Mouse (Mus musculus): ENCODE results near the gene Chst12. TPM values are rescaled to one million over a fixed set of nuclear protein-coding genes. Genes with fewer than 3 reads are reported as not detected.

Chst12 gene
- polyA plus RNA-seq, 1 experiment from 2014 or later, result 11.6 TPM

DNA sequence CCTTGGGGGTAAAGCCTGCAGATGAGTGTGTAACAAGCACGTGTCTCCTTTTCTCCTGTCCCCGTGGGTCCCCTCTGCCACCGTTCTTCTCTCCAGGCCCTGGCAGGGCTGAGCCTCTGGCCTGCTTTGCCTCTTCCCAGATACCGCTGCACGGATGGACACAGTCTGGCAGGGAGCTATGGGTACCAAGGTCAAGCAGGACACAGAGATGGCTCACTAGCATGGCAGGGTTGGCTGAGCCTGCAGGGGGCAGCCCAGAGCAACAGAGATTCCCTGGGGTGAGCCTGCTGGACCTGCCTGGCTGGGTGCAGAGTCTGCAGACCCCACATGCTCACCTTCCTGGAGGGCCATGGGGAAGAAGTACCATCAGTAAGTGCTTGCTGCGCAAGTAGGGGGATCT, 60.5 kb downstream of the Chst12 start:
- 61% methylated on average over 6 of the region's 6 CpGs for whole genome bisulfite sequencing
- Histone ChIP-seq H3K27me3 (replicated peaks; ENCODE audit: control insufficient read depth, insufficient read depth, low read length) (no peaks in the 10 kb centered on the region), H3K9me3 (replicated peaks; ENCODE audit: control insufficient read depth, low read length) (no peaks in the 10 kb centered on the region), H3K4me3 (ENCODE audit: low read depth, low read length) (no peak overlapping the region), H3K4me1 (ENCODE audit: control insufficient read depth, insufficient read depth, low read length) (peaks cover 2% of the 10 kb centered on the region; the same call in 1 of the 2 replicates), H3K27ac (ENCODE audit: low read depth, low read length) (no peak overlapping the region), H3K9ac (ENCODE audit: low read length) (no peak overlapping the region), H3K36me3 (ENCODE audit: control insufficient read depth, insufficient read depth, low read length) (no peaks in the 10 kb centered on the region), H3K4me2 (ENCODE audit: low read length) (no peak overlapping the region)
- DNase-seq (ENCODE audit: low spot score) (no peak), ATAC-seq (peak; percentile 16; the same call in 1 of the 2 replicates)

DNA sequence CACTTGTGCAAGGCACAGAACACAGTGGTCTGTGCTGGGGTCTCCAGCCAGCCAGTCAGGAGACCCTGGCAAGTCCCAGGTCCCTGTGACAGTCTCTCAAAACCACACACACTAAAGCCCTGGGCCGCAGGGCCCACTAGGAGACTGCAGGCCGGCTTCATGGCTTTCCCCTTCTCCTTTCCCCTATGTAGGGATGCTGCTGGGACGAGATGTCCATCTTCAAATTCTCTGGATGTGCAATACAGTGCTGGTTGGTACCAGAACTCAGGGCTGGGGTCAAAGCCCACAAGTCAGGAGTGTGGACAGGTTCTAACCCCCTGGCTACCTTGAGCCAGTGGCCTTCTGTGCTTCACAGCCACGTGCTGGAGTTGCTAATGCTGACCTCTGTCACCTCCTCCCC, 60.9 kb downstream of the Chst12 start:
- H3K9me3 ChIP-seq (replicated peaks; ENCODE audit: control insufficient read depth, low read length), result no peaks in the 10 kb centered on the region
- H3K36me3 ChIP-seq (ENCODE audit: control insufficient read depth, insufficient read depth, low read length), result no peaks in the 10 kb centered on the region
- no peak overlapping the region for H3K27ac ChIP-seq (ENCODE audit: low read depth, low read length)
- DNase-seq (ENCODE audit: low spot score) (no peak), ATAC-seq (no peak)
- peaks cover 2% of the 10 kb centered on the region; the same call in 1 of the 2 replicates for H3K4me1 ChIP-seq (ENCODE audit: control insufficient read depth, insufficient read depth, low read length)
- 77% methylated on average over 4 of the region's 4 CpGs for WGBS
- no peak overlapping the region for H3K9ac ChIP-seq (ENCODE audit: low read length)
- H3K4me2 ChIP-seq (ENCODE audit: low read length), result no peak overlapping the region
- H3K4me3 ChIP-seq (ENCODE audit: low read depth, low read length), result no peak overlapping the region
- no peaks in the 10 kb centered on the region for H3K27me3 ChIP-seq (replicated peaks; ENCODE audit: control insufficient read depth, insufficient read depth, low read length)

DNA sequence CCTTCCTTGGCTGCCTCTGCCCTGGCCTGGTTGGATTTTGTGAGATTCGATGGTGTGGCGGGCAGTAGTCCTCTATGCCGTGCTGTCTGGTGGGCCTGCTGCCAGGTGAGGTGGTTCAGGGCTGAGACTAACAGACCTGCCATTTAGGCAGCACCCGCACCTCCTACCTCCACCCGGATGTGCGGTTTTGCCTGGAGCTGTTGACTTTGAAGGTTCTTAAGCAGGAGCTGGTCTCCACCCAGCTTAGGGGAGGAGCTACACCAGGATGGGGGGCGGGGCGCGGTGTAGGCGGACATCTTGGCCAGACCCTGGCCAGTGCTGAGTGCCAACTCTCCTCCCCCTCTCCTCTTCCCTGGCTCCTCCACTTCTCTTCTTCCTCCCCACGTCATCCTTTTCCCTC, 62.0 kb downstream of the Chst12 start:
- no peak overlapping the region for H3K4me3 ChIP-seq (ENCODE audit: low read depth, low read length)
- DNase-seq (ENCODE audit: low spot score), result peak; percentile 46
- no peaks in the 10 kb centered on the region for H3K9me3 ChIP-seq (replicated peaks; ENCODE audit: control insufficient read depth, low read length)
- no peak overlapping the region for H3K4me2 ChIP-seq (ENCODE audit: low read length)
- H3K27me3 ChIP-seq (replicated peaks; ENCODE audit: control insufficient read depth, insufficient read depth, low read length), result no peaks in the 10 kb centered on the region
- no peak overlapping the region for H3K27ac ChIP-seq (ENCODE audit: low read depth, low read length)
- 53% methylated on average over 11 of the region's 11 CpGs for WGBS
- no peaks in the 10 kb centered on the region for H3K36me3 ChIP-seq (ENCODE audit: control insufficient read depth, insufficient read depth, low read length)
- peaks cover 2% of the 10 kb centered on the region; the same call in 1 of the 2 replicates for H3K4me1 ChIP-seq (ENCODE audit: control insufficient read depth, insufficient read depth, low read length)
- H3K9ac ChIP-seq (ENCODE audit: low read length), result no peak overlapping the region
- peak; percentile 22; the same call in 1 of the 2 replicates for ATAC-seq

DNA sequence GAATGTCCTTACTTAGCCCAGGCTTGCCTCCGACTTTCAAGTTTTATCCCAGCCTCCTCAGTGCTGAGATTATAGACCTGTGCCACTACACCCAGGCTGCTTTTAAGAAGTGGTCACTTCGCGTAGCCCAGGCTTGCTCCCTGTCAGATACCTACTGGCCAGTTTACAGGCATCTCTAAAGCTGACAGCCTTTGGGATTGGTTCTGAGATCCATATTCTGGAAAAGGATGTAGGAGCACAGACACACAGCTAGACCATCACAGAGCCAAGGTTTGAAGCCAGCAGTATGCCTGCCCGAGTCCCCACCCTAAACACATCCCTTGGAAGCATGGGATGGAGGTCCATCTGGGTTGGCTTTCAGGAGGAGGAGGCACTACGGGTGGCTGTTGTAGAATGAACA, 62.4 kb downstream of the Chst12 start:
- DNase-seq (ENCODE audit: low spot score), result no peak
- no peaks in the 10 kb centered on the region for H3K36me3 ChIP-seq (ENCODE audit: control insufficient read depth, insufficient read depth, low read length)
- WGBS, result 88% methylated on average over 5 of the region's 5 CpGs
- no peak overlapping the region for H3K27ac ChIP-seq (ENCODE audit: low read depth, low read length)
- H3K9ac ChIP-seq (ENCODE audit: low read length), result no peak overlapping the region
- H3K4me3 ChIP-seq (ENCODE audit: low read depth, low read length), result no peak overlapping the region
- no peak overlapping the region for H3K4me2 ChIP-seq (ENCODE audit: low read length)
- no peaks in the 10 kb centered on the region for H3K9me3 ChIP-seq (replicated peaks; ENCODE audit: control insufficient read depth, low read length)
- no peaks in the 10 kb centered on the region for H3K27me3 ChIP-seq (replicated peaks; ENCODE audit: control insufficient read depth, insufficient read depth, low read length)
- peaks cover 2% of the 10 kb centered on the region; the same call in 1 of the 2 replicates for H3K4me1 ChIP-seq (ENCODE audit: control insufficient read depth, insufficient read depth, low read length)
- no peak for ATAC-seq

DNA sequence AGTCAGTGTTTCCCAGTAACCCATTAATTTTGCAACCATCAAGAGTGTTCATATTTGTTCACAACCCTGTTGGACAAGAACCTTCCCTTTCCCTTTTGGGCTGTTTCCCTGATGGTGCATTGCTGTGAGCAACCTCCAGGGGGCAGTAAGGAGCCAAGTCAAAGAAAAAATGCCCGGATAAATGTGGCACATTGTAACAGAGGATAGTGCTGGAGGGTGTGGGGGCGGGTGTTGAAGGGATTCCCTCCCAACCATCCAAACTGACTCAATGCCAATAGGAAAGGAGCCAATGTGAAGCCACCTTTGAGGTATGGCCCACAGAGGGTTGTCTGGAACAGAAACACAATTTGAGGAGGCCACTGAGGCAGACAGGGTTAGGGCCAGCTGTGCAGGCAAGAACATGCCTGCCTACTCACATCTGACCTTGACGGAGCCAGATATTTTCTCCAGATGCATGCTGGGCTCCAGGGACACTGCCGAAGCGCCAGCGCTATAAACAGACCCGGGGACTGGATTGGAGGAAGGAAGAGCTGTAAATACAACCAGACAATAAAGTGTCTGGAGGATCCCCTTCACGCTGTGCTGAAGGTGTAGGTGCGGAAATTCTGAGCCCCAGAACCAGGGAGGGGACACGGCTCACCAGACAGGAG, 63.1 kb downstream of the Chst12 start:
- Histone ChIP-seq H3K9me3 (replicated peaks; ENCODE audit: control insufficient read depth, low read length) (no peaks in the 10 kb centered on the region), H3K27ac (ENCODE audit: low read depth, low read length) (no peak overlapping the region), H3K27me3 (replicated peaks; ENCODE audit: control insufficient read depth, insufficient read depth, low read length) (no peaks in the 10 kb centered on the region), H3K9ac (ENCODE audit: low read length) (no peak overlapping the region), H3K4me2 (ENCODE audit: low read length) (no peak overlapping the region), H3K4me3 (ENCODE audit: low read depth, low read length) (no peak overlapping the region), H3K36me3 (ENCODE audit: control insufficient read depth, insufficient read depth, low read length) (no peaks in the 10 kb centered on the region), H3K4me1 (ENCODE audit: control insufficient read depth, insufficient read depth, low read length) (peaks cover 2% of the 10 kb centered on the region; the same call in 1 of the 2 replicates)
- 58% methylated on average over 10 of the region's 10 CpGs for WGBS
- DNase-seq (ENCODE audit: low spot score) (peak; percentile 65), ATAC-seq (peak; percentile 37; the same call in 1 of the 2 replicates)

DNA sequence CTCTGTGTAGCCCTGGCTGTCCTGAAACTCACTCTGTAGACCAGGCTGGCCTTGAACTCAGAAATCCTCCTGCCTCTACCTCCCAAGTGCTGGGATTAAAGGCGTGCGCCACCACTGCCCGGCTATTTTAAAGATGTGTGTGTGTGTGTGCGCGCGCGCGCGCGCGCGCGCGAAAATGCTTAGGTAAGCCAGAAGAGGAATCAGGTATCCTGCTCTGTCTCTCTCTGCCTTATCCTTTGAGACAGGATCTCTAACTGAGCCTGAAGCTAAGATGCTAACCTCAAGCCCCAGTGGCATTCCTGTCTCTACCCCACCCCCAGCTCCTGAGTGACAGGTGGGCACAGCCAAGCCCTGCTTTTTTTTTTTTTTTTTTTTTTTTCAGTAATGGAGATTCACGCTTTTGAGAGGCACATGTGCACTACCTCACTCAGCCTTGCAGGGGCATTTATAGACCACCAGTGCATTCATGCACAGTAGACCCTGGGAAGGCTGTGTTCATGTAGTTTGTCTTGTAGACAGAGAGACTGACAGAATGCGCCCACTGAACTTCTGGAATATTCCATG, 63.8 kb downstream of the Chst12 start:
- H3K36me3 ChIP-seq (ENCODE audit: control insufficient read depth, insufficient read depth, low read length), result no peaks in the 10 kb centered on the region
- H3K9me3 ChIP-seq (replicated peaks; ENCODE audit: control insufficient read depth, low read length), result no peaks in the 10 kb centered on the region
- no peak for DNase-seq (ENCODE audit: low spot score)
- H3K4me1 ChIP-seq (ENCODE audit: control insufficient read depth, insufficient read depth, low read length), result peaks cover 2% of the 10 kb centered on the region; the same call in 1 of the 2 replicates
- no peak overlapping the region for H3K27ac ChIP-seq (ENCODE audit: low read depth, low read length)
- H3K27me3 ChIP-seq (replicated peaks; ENCODE audit: control insufficient read depth, insufficient read depth, low read length), result no peaks in the 10 kb centered on the region
- H3K4me2 ChIP-seq (ENCODE audit: low read length), result no peak overlapping the region
- no peak for ATAC-seq
- WGBS, result 84% methylated on average over 16 of the region's 16 CpGs
- H3K9ac ChIP-seq (ENCODE audit: low read length), result no peak overlapping the region
- H3K4me3 ChIP-seq (ENCODE audit: low read depth, low read length), result no peak overlapping the region

DNA sequence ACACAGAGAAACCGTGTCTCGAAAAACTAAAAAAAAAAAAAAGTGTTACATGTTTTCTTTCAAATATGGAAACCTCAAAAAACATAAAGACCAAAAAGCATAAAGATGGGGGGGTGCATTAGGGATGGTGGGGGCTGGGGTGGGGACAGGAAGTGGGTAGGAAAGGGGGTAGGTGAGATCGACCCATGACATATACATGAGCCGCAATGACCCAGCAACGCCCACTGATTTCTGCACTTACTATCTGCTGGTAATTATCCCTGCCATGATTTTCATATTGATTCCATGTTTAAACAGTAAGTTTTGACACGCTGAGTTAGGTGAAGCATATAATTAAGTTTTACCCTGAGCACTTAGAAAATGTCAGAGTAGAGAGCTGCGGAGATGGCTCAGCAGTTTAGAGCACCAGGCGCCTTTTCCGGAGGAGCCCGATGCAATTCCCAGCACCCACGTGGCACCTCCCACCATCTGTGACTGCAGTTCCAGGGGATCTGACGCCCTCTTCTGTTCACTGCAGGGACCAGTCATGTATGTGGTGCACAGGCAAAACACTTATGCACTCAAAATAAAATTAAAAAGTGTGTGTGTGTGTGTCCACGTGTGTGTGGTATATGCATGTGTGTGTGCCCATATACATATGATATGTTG, 65.0 kb downstream of the Chst12 start:
- WGBS, result 89% methylated on average over 13 of the region's 13 CpGs
- Histone ChIP-seq H3K27ac (ENCODE audit: low read depth, low read length) (no peak overlapping the region), H3K4me2 (ENCODE audit: low read length) (no peak overlapping the region), H3K9ac (ENCODE audit: low read length) (no peak overlapping the region), H3K4me1 (ENCODE audit: control insufficient read depth, insufficient read depth, low read length) (peaks cover 2% of the 10 kb centered on the region; the same call in 1 of the 2 replicates), H3K4me3 (ENCODE audit: low read depth, low read length) (no peak overlapping the region), H3K9me3 (replicated peaks; ENCODE audit: control insufficient read depth, low read length) (no peaks in the 10 kb centered on the region), H3K27me3 (replicated peaks; ENCODE audit: control insufficient read depth, insufficient read depth, low read length) (no peaks in the 10 kb centered on the region), H3K36me3 (ENCODE audit: control insufficient read depth, insufficient read depth, low read length) (no peaks in the 10 kb centered on the region)
- no peak for DNase-seq (ENCODE audit: low spot score)
- no peak for ATAC-seq

DNA sequence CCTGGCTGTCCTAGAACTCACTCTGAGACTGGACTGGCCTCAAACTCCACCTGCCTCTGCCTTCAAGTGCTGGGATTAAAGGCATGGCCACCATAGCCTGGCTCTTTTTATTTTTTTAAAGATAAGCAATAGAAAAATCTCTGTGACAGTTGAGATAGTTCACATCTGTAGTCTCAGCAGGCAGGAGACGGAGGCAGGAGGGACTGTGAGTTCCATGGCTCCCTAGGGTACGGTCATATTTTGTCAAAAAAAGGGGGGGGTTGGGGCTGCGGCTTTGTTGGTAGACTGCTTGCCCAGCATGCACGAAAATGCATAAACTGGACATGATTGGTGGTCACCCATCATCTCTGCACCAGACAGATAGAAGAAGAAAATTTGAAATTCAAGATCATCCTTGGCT, 65.9 kb downstream of the Chst12 start:
- DNase-seq (ENCODE audit: low spot score) (no peak), ATAC-seq (no peak)
- Histone ChIP-seq H3K4me3 (ENCODE audit: low read depth, low read length) (no peak overlapping the region), H3K4me1 (ENCODE audit: control insufficient read depth, insufficient read depth, low read length) (peaks cover 2% of the 10 kb centered on the region; the same call in 1 of the 2 replicates), H3K27ac (ENCODE audit: low read depth, low read length) (no peak overlapping the region), H3K9ac (ENCODE audit: low read length) (no peak overlapping the region), H3K4me2 (ENCODE audit: low read length) (no peak overlapping the region), H3K27me3 (replicated peaks; ENCODE audit: control insufficient read depth, insufficient read depth, low read length) (no peaks in the 10 kb centered on the region), H3K9me3 (replicated peaks; ENCODE audit: control insufficient read depth, low read length) (no peaks in the 10 kb centered on the region), H3K36me3 (ENCODE audit: control insufficient read depth, insufficient read depth, low read length) (no peaks in the 10 kb centered on the region)
- WGBS, result 87% methylated on average over 4 of the region's 4 CpGs

DNA sequence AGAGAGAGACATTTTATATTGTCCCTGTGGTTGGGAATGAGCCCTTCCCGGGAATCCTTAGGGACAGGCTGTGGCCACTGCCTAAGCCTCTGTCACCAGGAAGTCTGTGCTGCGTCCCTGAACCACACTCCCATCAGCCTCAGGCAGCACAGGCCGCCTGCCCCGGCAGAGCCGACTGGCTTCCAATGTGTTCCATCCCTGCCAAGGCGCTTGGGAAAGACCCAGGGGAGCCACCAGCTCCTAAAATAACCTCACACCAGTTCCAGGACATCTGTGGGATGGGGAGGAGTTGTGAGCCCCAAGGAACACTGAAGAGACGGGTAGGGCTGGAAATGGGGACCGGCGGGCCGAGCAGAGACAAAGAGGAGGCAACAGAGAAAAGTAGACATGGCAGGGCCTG, 66.3 kb downstream of the Chst12 start:
- no peaks in the 10 kb centered on the region for H3K27me3 ChIP-seq (replicated peaks; ENCODE audit: control insufficient read depth, insufficient read depth, low read length)
- H3K36me3 ChIP-seq (ENCODE audit: control insufficient read depth, insufficient read depth, low read length), result no peaks in the 10 kb centered on the region
- peaks cover 2% of the 10 kb centered on the region; the same call in 1 of the 2 replicates for H3K4me1 ChIP-seq (ENCODE audit: control insufficient read depth, insufficient read depth, low read length)
- no peak overlapping the region for H3K4me3 ChIP-seq (ENCODE audit: low read depth, low read length)
- DNase-seq (ENCODE audit: low spot score) (no peak), ATAC-seq (no peak)
- no peak overlapping the region for H3K4me2 ChIP-seq (ENCODE audit: low read length)
- no peak overlapping the region for H3K9ac ChIP-seq (ENCODE audit: low read length)
- no peaks in the 10 kb centered on the region for H3K9me3 ChIP-seq (replicated peaks; ENCODE audit: control insufficient read depth, low read length)
- 69% methylated on average over 10 of the region's 10 CpGs for WGBS
- no peak overlapping the region for H3K27ac ChIP-seq (ENCODE audit: low read depth, low read length)
